Mouse (Mus musculus): ENCODE measurements around the gene Gid4.

DNA sequence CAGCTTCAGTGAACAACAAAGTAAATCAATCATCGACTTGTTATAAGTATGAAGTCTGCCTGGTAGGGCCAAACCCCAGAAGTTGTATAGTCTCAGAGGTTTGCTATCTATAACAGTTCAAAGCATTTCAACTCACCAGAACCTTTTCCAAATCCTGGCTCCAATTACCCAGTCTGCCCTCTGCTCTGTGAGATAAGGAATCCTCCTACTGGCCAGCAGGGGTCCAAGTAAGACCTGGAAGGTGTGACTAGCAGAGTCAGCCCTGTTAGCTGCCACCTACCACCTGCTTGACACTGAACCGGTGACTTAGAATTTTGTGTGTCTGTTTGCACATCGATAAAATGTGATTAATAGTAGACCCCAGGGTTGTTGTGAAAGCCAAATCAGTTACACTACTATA, 49.7 kb upstream of the Gid4 start:
- no peak for TF ChIP-seq GATA1 (IDR thresholded peaks at IDR 0.05; ENCODE audit: borderline replicate concordance, low read length)
- no peak for TF ChIP-seq FLI1 (IDR thresholded peaks at IDR 0.05; ENCODE audit: low read length)

Measured in megakaryocyte, embryonic 14.5 days (primary cell).